Mouse (Mus musculus) embryonic facial prominence, embryonic 13.5 days (tissue): Measurements from ENCODE around the gene Pxk. TPM values are rescaled to one million over a fixed set of nuclear protein-coding genes. Genes with fewer than 3 reads are reported as not detected.

Experiments used
- ATAC-seq: fragments of 200-750 bp; cut with Nextera tagmentation; 2 replicates; pipeline ENCODE4 v1.8.0; 2017; ENCODE audit warnings: low read depth; ENCODE audit not compliant: insufficient number of reproducible peaks, insufficient read depth, low FRiP score, low TSS enrichment
- H3K27ac ChIP-seq: fragments of 300-500 bp; sonication (generic); 2 replicates; pipeline ENCODE4 v1.5.1; 2015; ENCODE audit warnings: moderate library complexity, mild to moderate bottlenecking, inconsistent platforms
- H3K27me3 ChIP-seq: fragments of 300-500 bp; sonication (generic); 2 replicates; pipeline ENCODE4 v1.6.1; 2015; ENCODE audit warnings: mild to moderate bottlenecking, inconsistent platforms
- H3K36me3 ChIP-seq: fragments of 300-500 bp; sonication (generic); 2 replicates; pipeline ENCODE4 v1.6.1; 2015; ENCODE audit warnings: mild to moderate bottlenecking, inconsistent platforms
- H3K4me1 ChIP-seq: fragments of 300-500 bp; sonication (generic); 2 replicates; pipeline ENCODE4 v1.6.1; 2015; ENCODE audit warnings: inconsistent platforms
- H3K4me2 ChIP-seq: fragments of 300-500 bp; sonication (generic); 2 replicates; pipeline ENCODE4 v1.6.1; 2015; ENCODE audit warnings: moderate library complexity, mild to moderate bottlenecking, inconsistent platforms
- H3K4me3 ChIP-seq: fragments of 300-500 bp; sonication (generic); 2 replicates; pipeline ENCODE4 v1.5.1; 2015; ENCODE audit warnings: mild to moderate bottlenecking, inconsistent platforms
- H3K9ac ChIP-seq: fragments of 300-500 bp; sonication (generic); 2 replicates; pipeline ENCODE4 v1.6.1; 2015; ENCODE audit warnings: mild to moderate bottlenecking, inconsistent platforms
- H3K9me3 ChIP-seq: fragments of 300-500 bp; sonication (generic); 2 replicates; pipeline ENCODE4 v1.6.1; 2016; ENCODE audit warnings: inconsistent platforms
- WGBS: fragments of 180-500 bp; shearing (Covaris S2); methylation state at CpG from one replicate; pipeline ENCODE4 v1.1.7; 2015; ENCODE audit warnings: mixed read lengths; 5-methylcytosine and 5-hydroxymethylcytosine counted together
- polyA plus RNA-seq: library from polyadenylated mRNA; unstranded; fragments of >200 nt; fragmentation: Nextera tagmentation; extraction: Ambion mirVana; gene quantifications from 2 replicates; pipeline ENCODE4 v1.2.1, GENCODE M21; 2015

The Pxk gene
- polyA plus RNA-seq, 1 experiment from 2014 or later = 34.3 TPM

- no peaks in the 10 kb centered on the region for H3K9me3 ChIP-seq
These were observed 10.0 kb downstream of the Pxk start for GRCm38 (mm10) chr14:8108047-8108446.

GRCm38 (mm10) chr14:8108976-8109375 is 11.0 kb downstream of the Pxk start:
- no peaks in the 10 kb centered on the region for H3K27me3 ChIP-seq
- H3K36me3 ChIP-seq = peaks cover 5% of the 10 kb centered on the region; the same call in 1 of the 2 replicates
- H3K27ac ChIP-seq = no peak overlapping the region
- H3K9ac ChIP-seq = no peak overlapping the region
- no peaks in the 10 kb centered on the region for H3K9me3 ChIP-seq
- H3K4me2 ChIP-seq = no peak overlapping the region
- no peak overlapping the region for H3K4me3 ChIP-seq
- no peaks in the 10 kb centered on the region for H3K4me1 ChIP-seq
- 96% methylated on average over 1 of the region's 1 CpGs for WGBS
- no peak for ATAC-seq

More at GRCm38 (mm10) chr14:8108047-8108446, 10.0 kb downstream of the Pxk start:
- Histone ChIP-seq H3K27ac (no peak overlapping the region), H3K4me1 (no peaks in the 10 kb centered on the region), H3K36me3 (peaks cover 5% of the 10 kb centered on the region; the same call in 1 of the 2 replicates), H3K4me2 (no peak overlapping the region), H3K27me3 (no peaks in the 10 kb centered on the region), H3K9ac (no peak overlapping the region), H3K4me3 (no peak overlapping the region)
- no peak for ATAC-seq
- 78% methylated on average over 4 of the region's 4 CpGs for WGBS

- 87% methylated on average over 6 of the region's 6 CpGs for WGBS
- no peak overlapping the region for H3K27ac ChIP-seq
These were observed 13.5 kb downstream of the Pxk start for GRCm38 (mm10) chr14:8111545-8111944.

GRCm38 (mm10) chr14:8112036-8112435 is 14.0 kb downstream of the Pxk start:
- H3K27ac ChIP-seq = no peak overlapping the region
- no peak overlapping the region for H3K4me2 ChIP-seq
- peaks cover 2% of the 10 kb centered on the region; the same call in 1 of the 2 replicates for H3K36me3 ChIP-seq
- H3K4me3 ChIP-seq = no peak overlapping the region
- no peak for ATAC-seq
- no peaks in the 10 kb centered on the region for H3K9me3 ChIP-seq
- no peak overlapping the region for H3K9ac ChIP-seq
- H3K4me1 ChIP-seq = no peaks in the 10 kb centered on the region
- no peaks in the 10 kb centered on the region for H3K27me3 ChIP-seq
- 89% methylated on average over 8 of the region's 8 CpGs for WGBS

More at GRCm38 (mm10) chr14:8111545-8111944, 13.5 kb downstream of the Pxk start:
- H3K27me3 ChIP-seq = no peaks in the 10 kb centered on the region
- no peak overlapping the region for H3K4me2 ChIP-seq
- no peak overlapping the region for H3K9ac ChIP-seq
- H3K4me1 ChIP-seq = no peaks in the 10 kb centered on the region
- ATAC-seq = no peak
- peaks cover 5% of the 10 kb centered on the region; the same call in 1 of the 2 replicates for H3K36me3 ChIP-seq
- no peak overlapping the region for H3K4me3 ChIP-seq
- no peaks in the 10 kb centered on the region for H3K9me3 ChIP-seq

GRCm38 (mm10) chr14:8113616-8114015 is 15.6 kb downstream of the Pxk start:
- 87% methylated on average over 2 of the region's 2 CpGs for WGBS
- Histone ChIP-seq H3K9ac (no peak overlapping the region), H3K27ac (no peak overlapping the region), H3K27me3 (no peaks in the 10 kb centered on the region), H3K4me1 (no peaks in the 10 kb centered on the region), H3K36me3 (no peaks in the 10 kb centered on the region), H3K4me2 (no peak overlapping the region), H3K9me3 (no peaks in the 10 kb centered on the region), H3K4me3 (no peak overlapping the region)
- ATAC-seq = no peak

- Histone ChIP-seq H3K9me3 (no peaks in the 10 kb centered on the region), H3K27ac (no peak overlapping the region), H3K4me3 (no peak overlapping the region), H3K4me2 (no peak overlapping the region), H3K36me3 (no peaks in the 10 kb centered on the region), H3K9ac (no peak overlapping the region), H3K27me3 (no peaks in the 10 kb centered on the region), H3K4me1 (no peaks in the 10 kb centered on the region)
- 52% methylated on average over 3 of the region's 3 CpGs for WGBS
- ATAC-seq = no peak
These were observed 16.3 kb downstream of the Pxk start for GRCm38 (mm10) chr14:8114306-8114705.

- Histone ChIP-seq H3K4me3 (no peak overlapping the region), H3K4me1 (no peaks in the 10 kb centered on the region), H3K36me3 (no peaks in the 10 kb centered on the region), H3K9ac (no peak overlapping the region), H3K27me3 (no peaks in the 10 kb centered on the region), H3K4me2 (no peak overlapping the region), H3K27ac (no peak overlapping the region), H3K9me3 (no peaks in the 10 kb centered on the region)
- 80% methylated on average over 1 of the region's 1 CpGs for WGBS
- no peak for ATAC-seq
These were observed 16.7 kb downstream of the Pxk start for GRCm38 (mm10) chr14:8114756-8115155.

GRCm38 (mm10) chr14:8115772-8116171 is 17.8 kb downstream of the Pxk start:
- Histone ChIP-seq H3K27ac (no peak overlapping the region), H3K9me3 (no peaks in the 10 kb centered on the region), H3K9ac (no peak overlapping the region), H3K36me3 (peaks cover 5% of the 10 kb centered on the region; the same call in 1 of the 2 replicates), H3K4me3 (no peak overlapping the region), H3K4me1 (no peaks in the 10 kb centered on the region), H3K4me2 (no peak overlapping the region), H3K27me3 (no peaks in the 10 kb centered on the region)
- 85% methylated on average over 4 of the region's 4 CpGs for WGBS
- ATAC-seq = no peak

- Histone ChIP-seq H3K27ac (no peak overlapping the region), H3K4me2 (no peak overlapping the region), H3K4me3 (no peak overlapping the region), H3K9me3 (no peaks in the 10 kb centered on the region), H3K4me1 (no peaks in the 10 kb centered on the region), H3K27me3 (no peaks in the 10 kb centered on the region), H3K9ac (no peak overlapping the region), H3K36me3 (peaks cover 17% of the 10 kb centered on the region)
- no peak for ATAC-seq
- 85% methylated on average over 2 of the region's 2 CpGs for WGBS
These were observed 19.4 kb downstream of the Pxk start for GRCm38 (mm10) chr14:8117371-8117770.

- no peak for ATAC-seq
- Histone ChIP-seq H3K9ac (no peak overlapping the region), H3K9me3 (no peaks in the 10 kb centered on the region), H3K4me1 (no peaks in the 10 kb centered on the region), H3K4me2 (no peak overlapping the region), H3K36me3 (peaks cover 25% of the 10 kb centered on the region), H3K27ac (no peak overlapping the region), H3K27me3 (no peaks in the 10 kb centered on the region), H3K4me3 (no peak overlapping the region)
- 89% methylated on average over 5 of the region's 5 CpGs for WGBS
These were observed 21.4 kb downstream of the Pxk start for GRCm38 (mm10) chr14:8119454-8119853.

- ATAC-seq = no peak
These were observed 21.9 kb downstream of the Pxk start for GRCm38 (mm10) chr14:8119904-8120303.

GRCm38 (mm10) chr14:8123141-8123540 is 25.1 kb downstream of the Pxk start:
- no peak overlapping the region for H3K4me2 ChIP-seq
- no peak for ATAC-seq
- no peak overlapping the region for H3K9ac ChIP-seq
- H3K27ac ChIP-seq = 0 out of 2 replicates have a peak overlapping the region, but pooled peaks have one; percentile 7
- H3K27me3 ChIP-seq = no peaks in the 10 kb centered on the region
- WGBS = 90% methylated on average over 7 of the region's 7 CpGs
- H3K4me1 ChIP-seq = no peaks in the 10 kb centered on the region
- no peak overlapping the region for H3K4me3 ChIP-seq
- no peaks in the 10 kb centered on the region for H3K9me3 ChIP-seq
- peaks cover 27% of the 10 kb centered on the region for H3K36me3 ChIP-seq

More at GRCm38 (mm10) chr14:8119904-8120303, 21.9 kb downstream of the Pxk start:
- Histone ChIP-seq H3K27ac (no peak overlapping the region), H3K9me3 (no peaks in the 10 kb centered on the region), H3K4me1 (no peaks in the 10 kb centered on the region), H3K4me2 (no peak overlapping the region), H3K4me3 (no peak overlapping the region), H3K27me3 (no peaks in the 10 kb centered on the region), H3K36me3 (peaks cover 25% of the 10 kb centered on the region), H3K9ac (no peak overlapping the region)
- WGBS = 78% methylated on average over 3 of the region's 3 CpGs
